Mouse (Mus musculus): ENCODE results near the gene Spock1. TPM values are rescaled to one million over a fixed set of nuclear protein-coding genes. Genes with fewer than 3 reads are reported as not detected.

The Spock1 gene
- polyA plus RNA-seq, 1 experiment from 2014 or later: 12.5 TPM

- Histone ChIP-seq H3K9me3 (ENCODE audit: control insufficient read depth, low read length) (peaks cover 5% of the 10 kb centered on the region; the same call in 1 of the 2 replicates), H3K36me3 (ENCODE audit: control insufficient read depth, insufficient read depth, low read length) (no peaks in the 10 kb centered on the region), H3K27ac (replicated peaks; ENCODE audit: low read depth, low read length) (no peak overlapping the region), H3K4me3 (ENCODE audit: low read depth, low read length) (no peak overlapping the region), H3K4me2 (ENCODE audit: low read depth, low read length) (no peak overlapping the region), H3K4me1 (ENCODE audit: control insufficient read depth, insufficient read depth, low read length) (no peaks in the 10 kb centered on the region), H3K9ac (ENCODE audit: low read depth, low read length) (no peak overlapping the region), H3K27me3 (replicated peaks; ENCODE audit: control insufficient read depth, insufficient read depth, low read length) (no peaks in the 10 kb centered on the region)
- ATAC-seq (ENCODE audit: low read depth): no peak; the same call in 1 of the 2 replicates
- DNase-seq (ENCODE audit: low spot score): no peak
- 89% methylated on average over 4 of the region's 4 CpGs for WGBS
These were observed 474.3 kb downstream of the Spock1 start for GRCm38 (mm10) chr13:57433848-57434247.

- peaks cover 5% of the 10 kb centered on the region; the same call in 1 of the 2 replicates for H3K9me3 ChIP-seq (ENCODE audit: control insufficient read depth, low read length)
- no peak for DNase-seq (ENCODE audit: low spot score)
- no peak overlapping the region for H3K27ac ChIP-seq (replicated peaks; ENCODE audit: low read depth, low read length)
- no peaks in the 10 kb centered on the region for H3K27me3 ChIP-seq (replicated peaks; ENCODE audit: control insufficient read depth, insufficient read depth, low read length)
- WGBS: 92% methylated on average over 4 of the region's 4 CpGs
- no peaks in the 10 kb centered on the region for H3K4me1 ChIP-seq (ENCODE audit: control insufficient read depth, insufficient read depth, low read length)
- no peaks in the 10 kb centered on the region for H3K36me3 ChIP-seq (ENCODE audit: control insufficient read depth, insufficient read depth, low read length)
- no peak overlapping the region for H3K4me3 ChIP-seq (ENCODE audit: low read depth, low read length)
- H3K9ac ChIP-seq (ENCODE audit: low read depth, low read length): no peak overlapping the region
- H3K4me2 ChIP-seq (ENCODE audit: low read depth, low read length): no peak overlapping the region
- ATAC-seq (ENCODE audit: low read depth): no peak
These were observed 476.3 kb downstream of the Spock1 start for GRCm38 (mm10) chr13:57431815-57432214.

GRCm38 (mm10) chr13:57428840-57429239 is 479.3 kb downstream of the Spock1 start:
- ATAC-seq (ENCODE audit: low read depth): no peak

GRCm38 (mm10) chr13:57418781-57419180 is 489.4 kb downstream of the Spock1 start:
- ATAC-seq (ENCODE audit: low read depth): no peak
- no peak overlapping the region for H3K4me2 ChIP-seq (ENCODE audit: low read depth, low read length)
- H3K36me3 ChIP-seq (ENCODE audit: control insufficient read depth, insufficient read depth, low read length): no peaks in the 10 kb centered on the region
- no peak for DNase-seq (ENCODE audit: low spot score)
- 90% methylated on average over 5 of the region's 5 CpGs for WGBS
- no peaks in the 10 kb centered on the region for H3K4me1 ChIP-seq (ENCODE audit: control insufficient read depth, insufficient read depth, low read length)
- no peak overlapping the region for H3K9ac ChIP-seq (ENCODE audit: low read depth, low read length)
- H3K9me3 ChIP-seq (ENCODE audit: control insufficient read depth, low read length): peaks cover 5% of the 10 kb centered on the region; the same call in 1 of the 2 replicates
- no peak overlapping the region for H3K4me3 ChIP-seq (ENCODE audit: low read depth, low read length)
- H3K27me3 ChIP-seq (replicated peaks; ENCODE audit: control insufficient read depth, insufficient read depth, low read length): no peaks in the 10 kb centered on the region
- H3K27ac ChIP-seq (replicated peaks; ENCODE audit: low read depth, low read length): no peak overlapping the region

More at GRCm38 (mm10) chr13:57428840-57429239, 479.3 kb downstream of the Spock1 start:
- H3K4me1 ChIP-seq (ENCODE audit: control insufficient read depth, insufficient read depth, low read length): no peaks in the 10 kb centered on the region
- H3K9me3 ChIP-seq (ENCODE audit: control insufficient read depth, low read length): peaks cover 5% of the 10 kb centered on the region; the same call in 1 of the 2 replicates
- no peak overlapping the region for H3K4me3 ChIP-seq (ENCODE audit: low read depth, low read length)
- no peak overlapping the region for H3K27ac ChIP-seq (replicated peaks; ENCODE audit: low read depth, low read length)
- H3K27me3 ChIP-seq (replicated peaks; ENCODE audit: control insufficient read depth, insufficient read depth, low read length): no peaks in the 10 kb centered on the region
- DNase-seq (ENCODE audit: low spot score): no peak
- H3K36me3 ChIP-seq (ENCODE audit: control insufficient read depth, insufficient read depth, low read length): no peaks in the 10 kb centered on the region
- H3K9ac ChIP-seq (ENCODE audit: low read depth, low read length): no peak overlapping the region
- H3K4me2 ChIP-seq (ENCODE audit: low read depth, low read length): no peak overlapping the region
- 60% methylated on average over 14 of the region's 14 CpGs for WGBS

- Histone ChIP-seq H3K27ac (replicated peaks; ENCODE audit: low read depth, low read length) (no peak overlapping the region), H3K4me1 (ENCODE audit: control insufficient read depth, insufficient read depth, low read length) (no peaks in the 10 kb centered on the region), H3K4me2 (ENCODE audit: low read depth, low read length) (no peak overlapping the region), H3K27me3 (replicated peaks; ENCODE audit: control insufficient read depth, insufficient read depth, low read length) (no peaks in the 10 kb centered on the region; the same call in 1 of the 2 replicates), H3K9ac (ENCODE audit: low read depth, low read length) (no peak overlapping the region), H3K9me3 (ENCODE audit: control insufficient read depth, low read length) (peaks cover 5% of the 10 kb centered on the region; the same call in 1 of the 2 replicates), H3K36me3 (ENCODE audit: control insufficient read depth, insufficient read depth, low read length) (no peaks in the 10 kb centered on the region), H3K4me3 (ENCODE audit: low read depth, low read length) (no peak overlapping the region)
- 97% methylated on average over 1 of the region's 1 CpGs for WGBS
- ATAC-seq (ENCODE audit: low read depth) (no peak), DNase-seq (ENCODE audit: low spot score) (no peak)
These were observed 493.4 kb downstream of the Spock1 start for GRCm38 (mm10) chr13:57414716-57415115.

- 75% methylated on average over 4 of the region's 4 CpGs for WGBS
- Histone ChIP-seq H3K27ac (replicated peaks; ENCODE audit: low read depth, low read length) (no peak overlapping the region), H3K4me2 (ENCODE audit: low read depth, low read length) (no peak overlapping the region), H3K36me3 (ENCODE audit: control insufficient read depth, insufficient read depth, low read length) (no peaks in the 10 kb centered on the region), H3K4me3 (ENCODE audit: low read depth, low read length) (no peak overlapping the region), H3K9ac (ENCODE audit: low read depth, low read length) (no peak overlapping the region), H3K9me3 (ENCODE audit: control insufficient read depth, low read length) (no peaks in the 10 kb centered on the region), H3K27me3 (replicated peaks; ENCODE audit: control insufficient read depth, insufficient read depth, low read length) (no peaks in the 10 kb centered on the region; the same call in 1 of the 2 replicates), H3K4me1 (ENCODE audit: control insufficient read depth, insufficient read depth, low read length) (no peaks in the 10 kb centered on the region)
- ATAC-seq (ENCODE audit: low read depth): no peak
- DNase-seq (ENCODE audit: low spot score): no peak
These were observed 500.5 kb downstream of the Spock1 start for GRCm38 (mm10) chr13:57407666-57408065.

- H3K4me3 ChIP-seq (ENCODE audit: low read depth, low read length): no peak overlapping the region
- no peaks in the 10 kb centered on the region for H3K4me1 ChIP-seq (ENCODE audit: control insufficient read depth, insufficient read depth, low read length)
- no peak overlapping the region for H3K9ac ChIP-seq (ENCODE audit: low read depth, low read length)
- 82% methylated on average over 7 of the region's 7 CpGs for WGBS
- no peak overlapping the region for H3K27ac ChIP-seq (replicated peaks; ENCODE audit: low read depth, low read length)
- H3K27me3 ChIP-seq (replicated peaks; ENCODE audit: control insufficient read depth, insufficient read depth, low read length): no peaks in the 10 kb centered on the region
- no peaks in the 10 kb centered on the region for H3K36me3 ChIP-seq (ENCODE audit: control insufficient read depth, insufficient read depth, low read length)
- ATAC-seq (ENCODE audit: low read depth): no peak
- H3K4me2 ChIP-seq (ENCODE audit: low read depth, low read length): no peak overlapping the region
- no peaks in the 10 kb centered on the region for H3K9me3 ChIP-seq (ENCODE audit: control insufficient read depth, low read length)
- DNase-seq (ENCODE audit: low spot score): no peak
These were observed 505.7 kb downstream of the Spock1 start for GRCm38 (mm10) chr13:57402386-57402785.

- Histone ChIP-seq H3K4me1 (ENCODE audit: control insufficient read depth, insufficient read depth, low read length) (no peaks in the 10 kb centered on the region), H3K4me3 (ENCODE audit: low read depth, low read length) (no peak overlapping the region), H3K36me3 (ENCODE audit: control insufficient read depth, insufficient read depth, low read length) (no peaks in the 10 kb centered on the region), H3K9me3 (ENCODE audit: control insufficient read depth, low read length) (no peaks in the 10 kb centered on the region), H3K9ac (ENCODE audit: low read depth, low read length) (no peak overlapping the region), H3K27ac (replicated peaks; ENCODE audit: low read depth, low read length) (no peak overlapping the region), H3K4me2 (ENCODE audit: low read depth, low read length) (no peak overlapping the region), H3K27me3 (replicated peaks; ENCODE audit: control insufficient read depth, insufficient read depth, low read length) (no peaks in the 10 kb centered on the region)
- 87% methylated on average over 14 of the region's 14 CpGs for WGBS
- ATAC-seq (ENCODE audit: low read depth) (no peak), DNase-seq (ENCODE audit: low spot score) (no peak)
These were observed 535.9 kb downstream of the Spock1 start for GRCm38 (mm10) chr13:57372141-57372700.
